Mouse (Mus musculus) cortical plate, adult 2 months (tissue): ENCODE results near the gene Sfta2.

Experiments used
- CTCF ChIP-seq: fragments of 200-500 bp; IDR thresholded peaks from 2 replicates; pipeline ENCODE4 v1.5.1; 2011; ENCODE audit warnings: mild to moderate bottlenecking, control low read depth, low read length; ENCODE audit not compliant: insufficient read depth; ENCODE audit errors: extremely low read depth
- POLR2A ChIP-seq: fragments of 200-500 bp; IDR thresholded peaks from 2 replicates; pipeline ENCODE4 v1.6.1; 2011; ENCODE audit warnings: mild to moderate bottlenecking, low read length, control low read depth; ENCODE audit not compliant: insufficient read depth; ENCODE audit errors: extremely low read depth

DNA sequence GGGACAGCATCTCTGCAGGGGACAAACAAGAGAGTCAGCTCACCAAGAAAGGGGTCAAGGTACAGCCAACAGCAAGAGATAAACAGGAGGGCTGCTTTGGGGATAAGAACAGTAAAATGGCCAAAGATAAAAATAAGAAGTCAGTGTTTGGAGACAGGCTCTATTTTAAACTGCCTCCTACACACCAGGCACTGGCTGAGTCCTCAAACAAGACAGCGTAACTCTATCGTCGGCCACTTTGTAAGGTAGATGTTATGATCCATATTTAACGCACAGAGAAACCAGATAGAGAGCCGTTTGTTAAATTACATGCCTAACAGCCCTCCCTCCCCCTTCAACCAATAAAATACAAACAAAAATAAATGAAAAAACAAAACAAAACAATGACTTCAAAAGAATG, 92.6 kb downstream of the Sfta2 start:
- no peak for TF ChIP-seq POLR2A
- TF ChIP-seq CTCF, result no peak
